Mouse (Mus musculus) E14TG2a.4 (cell line): Measurements from ENCODE around the gene Trim25.

ENCODE experiments used
- H3K27me3 ChIP-seq: 2 replicates; pipeline ENCODE4 v1.6.1; 2014; ENCODE audit warnings: low read length, control low read depth; ENCODE audit not compliant: insufficient read depth
- H3K36me3 ChIP-seq: 2 replicates; pipeline ENCODE4 v1.6.1; 2014; ENCODE audit warnings: low read length, control low read depth; ENCODE audit not compliant: insufficient read depth
- H3K4me1 ChIP-seq: replicated peaks from 2 replicates; pipeline ENCODE4 v1.6.1; 2014; ENCODE audit warnings: low read depth, low read length, control low read depth
- H3K4me3 ChIP-seq: replicated peaks from 2 replicates; pipeline ENCODE4 v1.5.1; 2014; ENCODE audit warnings: mild to moderate bottlenecking, low read length
- H3K9me3 ChIP-seq: 2 replicates; pipeline ENCODE4 v1.6.1; 2014; ENCODE audit warnings: low read length, control low read depth
- CTCF ChIP-seq: conservative IDR thresholded peaks from 2 replicates; pipeline ENCODE4 v1.5.1; 2014; ENCODE audit warnings: low read length
- NANOG ChIP-seq: IDR thresholded peaks from 2 replicates; pipeline ENCODE4 v1.6.1; 2014; ENCODE audit warnings: borderline replicate concordance, low read length, mixed read lengths
- POU5F1 ChIP-seq: IDR thresholded peaks from 2 replicates; pipeline ENCODE4 v1.6.1; 2014; ENCODE audit warnings: low read length, borderline replicate concordance

Trim25 gene

DNA sequence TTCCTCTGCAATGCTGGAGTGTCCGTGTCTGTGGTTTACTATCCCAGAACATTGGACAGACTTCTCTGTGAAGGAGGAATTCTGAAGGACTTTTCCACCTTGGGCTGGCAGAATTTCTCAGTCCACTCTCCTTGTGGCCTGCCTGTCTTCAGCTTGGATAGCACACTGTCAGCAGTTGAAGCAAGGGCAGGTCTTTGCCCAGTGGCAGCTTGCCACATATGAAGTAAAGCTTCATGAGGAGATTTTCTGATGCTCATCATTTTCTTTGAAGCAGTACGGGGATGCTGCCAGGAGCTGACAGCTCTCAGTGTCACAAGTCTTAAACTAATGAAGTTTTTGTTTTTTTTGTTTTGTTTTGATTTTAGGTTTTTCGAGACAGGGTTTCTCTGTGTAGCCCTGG lies 40.3 kb upstream of the Trim25 start:
- Histone ChIP-seq H3K36me3 (no peaks in the 10 kb centered on the region), H3K4me3 (no peak overlapping the region), H3K4me1 (peaks cover 12% of the 10 kb centered on the region), H3K9me3 (no peaks in the 10 kb centered on the region), H3K27me3 (no peaks in the 10 kb centered on the region)
- no peak for TF ChIP-seq POU5F1
- no peak for TF ChIP-seq NANOG

DNA sequence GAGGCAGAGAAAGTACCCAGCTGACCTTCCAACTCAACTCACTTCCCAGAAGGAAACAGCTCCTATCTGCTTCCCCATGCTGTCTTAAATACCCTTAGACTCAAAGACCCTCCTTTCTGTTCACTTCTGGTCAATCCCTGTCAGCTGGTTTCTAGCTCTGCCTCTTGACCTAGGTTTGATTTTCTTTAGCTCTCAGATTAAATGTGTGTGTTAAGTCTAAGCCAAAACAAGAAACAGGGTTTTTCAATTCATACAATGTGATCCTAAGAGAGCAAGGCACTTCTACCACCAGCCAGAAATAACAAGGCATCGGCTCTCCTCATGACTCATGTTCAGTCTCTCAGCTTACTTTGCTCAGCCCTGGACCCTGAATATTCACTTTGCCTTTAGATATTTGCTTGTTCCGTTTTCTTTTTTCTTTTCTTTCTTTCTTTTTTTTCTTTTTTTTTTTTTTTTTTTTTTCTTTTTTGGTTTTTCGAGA lies 32.3 kb upstream of the Trim25 start, which contains the start of gene Elobl:
Elobl (minus strand) TSS at position 51 of the 481 bp plus-strand sequence.
- Histone ChIP-seq H3K27me3 (no peaks in the 10 kb centered on the region), H3K36me3 (no peaks in the 10 kb centered on the region), H3K9me3 (no peaks in the 10 kb centered on the region), H3K4me3 (no peak within 1 kb of the TSS), H3K4me1 (peaks cover 21% of the 10 kb centered on the region)
- TF ChIP-seq NANOG (no peak), CTCF (no peak), POU5F1 (no peak)

DNA sequence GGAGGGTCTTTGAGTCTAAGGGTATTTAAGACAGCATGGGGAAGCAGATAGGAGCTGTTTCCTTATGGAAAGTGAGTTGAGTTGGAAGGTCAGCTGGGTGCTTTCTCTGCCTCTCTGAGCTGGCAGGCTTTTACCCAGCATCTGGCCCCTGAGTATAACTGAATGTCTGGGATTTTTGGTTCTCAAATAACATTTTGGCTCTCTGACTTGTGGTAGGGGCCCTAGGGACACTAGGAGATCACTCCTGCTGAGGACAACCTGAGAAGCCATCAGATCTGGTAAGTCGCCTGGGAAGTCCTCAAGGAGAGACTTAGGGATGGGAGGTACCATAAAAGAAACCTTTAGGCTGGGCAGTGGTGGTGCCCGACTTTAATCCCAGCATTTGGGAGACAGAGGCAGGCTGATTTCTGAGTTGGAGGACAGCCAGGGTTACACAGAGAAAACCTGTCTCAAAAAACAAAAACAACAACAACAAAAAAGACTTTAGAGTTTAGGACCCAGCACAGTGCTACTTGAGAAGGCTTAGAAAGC lies 28.9 kb upstream of the Trim25 start, which contains the start of gene Coil:
Coil (plus strand) TSS at position 51 of the 531 bp plus-strand sequence.
- Histone ChIP-seq H3K27me3 (no peaks in the 10 kb centered on the region), H3K9me3 (no peaks in the 10 kb centered on the region), H3K4me3 (no peak within 1 kb of the TSS), H3K4me1 (peaks cover 30% of the 10 kb centered on the region), H3K36me3 (no peaks in the 10 kb centered on the region)
- TF ChIP-seq CTCF (no peak), POU5F1 (no peak), NANOG (no peak)

DNA sequence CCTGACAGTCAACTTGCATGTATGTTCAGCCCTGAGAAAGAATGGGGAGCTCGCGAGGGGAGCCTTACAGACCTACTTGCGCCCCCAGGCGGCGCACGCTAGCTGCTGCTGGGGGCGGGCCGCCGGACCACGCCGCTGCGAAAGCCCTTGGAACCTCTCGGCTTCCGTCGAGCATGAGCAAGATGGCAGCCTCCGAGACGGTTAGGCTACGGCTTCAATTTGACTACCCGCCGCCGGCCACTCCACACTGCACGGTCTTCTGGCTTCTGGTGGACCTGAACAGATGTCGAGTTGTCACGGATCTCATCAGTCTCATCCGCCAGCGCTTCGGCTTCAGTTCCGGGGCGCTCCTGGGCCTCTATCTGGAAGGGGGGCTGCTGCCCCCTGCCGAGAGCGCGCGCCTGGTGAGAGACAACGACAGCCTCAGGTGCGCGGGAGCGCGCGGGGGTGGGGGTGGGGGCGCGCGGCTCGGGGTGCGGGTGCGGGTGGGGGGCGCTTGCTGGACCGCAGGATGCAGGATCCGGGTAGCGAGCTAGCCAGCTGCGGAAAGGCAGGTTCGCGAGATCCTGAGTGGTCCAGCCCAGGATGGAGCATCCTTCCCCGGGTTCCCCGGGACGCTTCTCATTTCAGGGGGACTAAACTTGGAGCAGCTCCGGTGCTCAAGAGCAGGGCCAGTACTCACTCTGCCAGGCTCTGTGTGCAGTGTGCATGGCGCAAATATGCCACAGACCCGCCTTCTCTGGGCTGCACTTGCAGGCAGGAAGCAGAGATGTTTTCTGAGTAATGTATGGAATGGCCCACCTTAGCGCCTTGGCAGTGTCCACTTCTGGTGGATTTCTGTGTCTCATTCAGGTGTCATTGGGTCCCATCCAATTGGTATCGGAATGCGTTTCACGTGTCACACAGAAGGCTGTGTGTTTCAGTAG lies 25.1 kb upstream of the Trim25 start:
- TF ChIP-seq POU5F1 (no peak), CTCF (no peak), NANOG (no peak)
- peaks cover 16% of the 10 kb centered on the region for H3K36me3 ChIP-seq
- H3K4me3 ChIP-seq, result peak overlapping the region; percentile 86

DNA sequence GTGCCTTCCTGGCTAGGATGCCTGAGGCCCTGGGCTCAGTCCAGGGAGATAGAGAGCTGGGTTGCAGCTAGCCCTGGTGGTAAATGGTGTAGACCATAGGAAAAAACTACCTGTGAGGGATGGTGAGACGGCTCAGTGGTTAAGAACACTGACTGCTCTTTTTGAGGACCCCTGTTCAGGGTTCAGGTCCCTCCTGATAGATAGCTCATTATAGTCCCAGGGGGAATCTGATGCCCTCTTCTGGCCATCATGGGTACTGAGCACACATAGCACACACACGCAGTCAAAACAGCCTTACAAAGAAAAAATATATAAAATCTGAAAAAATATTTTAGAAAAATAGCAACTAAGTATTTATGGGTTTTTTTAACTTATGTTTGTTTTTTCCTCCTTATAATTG lies 22.9 kb upstream of the Trim25 start:
- H3K27me3 ChIP-seq, result no peaks in the 10 kb centered on the region
- H3K4me1 ChIP-seq, result peaks cover 53% of the 10 kb centered on the region
- H3K36me3 ChIP-seq, result peaks cover 25% of the 10 kb centered on the region
- no peaks in the 10 kb centered on the region for H3K9me3 ChIP-seq
- H3K4me3 ChIP-seq, result no peak overlapping the region
- TF ChIP-seq POU5F1 (no peak), CTCF (peak; percentile 94), NANOG (no peak)

More for the DNA sequence above, 25.1 kb upstream of the Trim25 start:
- Histone ChIP-seq H3K27me3 (no peaks in the 10 kb centered on the region), H3K9me3 (no peaks in the 10 kb centered on the region), H3K4me1 (peaks cover 51% of the 10 kb centered on the region)

DNA sequence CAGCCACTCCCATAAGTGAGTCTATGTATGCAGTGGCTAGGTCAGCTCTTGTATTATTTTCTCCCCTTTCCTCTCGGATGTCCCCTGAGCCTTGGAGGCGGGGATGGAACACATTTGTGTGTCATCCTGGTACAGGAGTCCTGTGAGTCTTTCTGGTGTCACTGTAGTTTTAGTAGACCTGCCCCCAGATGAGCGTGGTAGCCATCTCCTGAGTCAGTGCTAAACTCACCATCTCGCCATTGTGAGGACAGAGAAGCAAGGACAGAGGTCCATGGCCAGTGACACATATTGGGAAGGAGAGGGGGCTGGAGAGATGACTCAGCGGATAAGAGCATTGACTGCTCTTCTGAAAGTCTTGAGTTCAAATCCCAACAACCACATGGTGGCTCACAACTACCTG lies 22.0 kb upstream of the Trim25 start:
- H3K9me3 ChIP-seq, result no peaks in the 10 kb centered on the region
- no peak for TF ChIP-seq POU5F1
- TF ChIP-seq CTCF, result no peak
- no peak for TF ChIP-seq NANOG
- no peaks in the 10 kb centered on the region for H3K27me3 ChIP-seq
- peaks cover 56% of the 10 kb centered on the region for H3K4me1 ChIP-seq
- no peak overlapping the region for H3K4me3 ChIP-seq
- peaks cover 34% of the 10 kb centered on the region for H3K36me3 ChIP-seq

DNA sequence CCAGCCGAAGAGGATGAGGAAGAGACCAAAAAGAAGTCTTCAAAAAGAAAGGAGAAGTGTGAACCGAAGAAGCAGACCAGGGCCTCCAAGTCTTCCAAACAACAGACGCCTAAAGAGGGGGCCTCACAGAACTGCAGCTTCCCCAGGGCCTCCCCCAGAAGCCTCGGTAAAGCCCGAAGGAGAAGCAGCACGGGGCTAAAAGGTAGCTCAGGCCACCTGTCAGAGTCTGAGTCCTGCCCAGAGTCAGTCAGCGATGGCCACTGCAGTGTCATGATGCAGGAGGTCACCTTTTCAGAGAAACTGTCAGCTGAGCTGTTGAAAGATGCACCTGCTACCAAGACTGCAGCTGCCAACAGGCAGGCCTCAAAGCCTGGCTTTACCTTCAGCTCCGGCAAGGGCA lies 17.8 kb upstream of the Trim25 start:
- Histone ChIP-seq H3K27me3 (no peaks in the 10 kb centered on the region), H3K36me3 (peaks cover 71% of the 10 kb centered on the region), H3K4me3 (no peak overlapping the region), H3K4me1 (peaks cover 59% of the 10 kb centered on the region), H3K9me3 (no peaks in the 10 kb centered on the region)
- TF ChIP-seq CTCF (no peak), NANOG (no peak), POU5F1 (no peak)

DNA sequence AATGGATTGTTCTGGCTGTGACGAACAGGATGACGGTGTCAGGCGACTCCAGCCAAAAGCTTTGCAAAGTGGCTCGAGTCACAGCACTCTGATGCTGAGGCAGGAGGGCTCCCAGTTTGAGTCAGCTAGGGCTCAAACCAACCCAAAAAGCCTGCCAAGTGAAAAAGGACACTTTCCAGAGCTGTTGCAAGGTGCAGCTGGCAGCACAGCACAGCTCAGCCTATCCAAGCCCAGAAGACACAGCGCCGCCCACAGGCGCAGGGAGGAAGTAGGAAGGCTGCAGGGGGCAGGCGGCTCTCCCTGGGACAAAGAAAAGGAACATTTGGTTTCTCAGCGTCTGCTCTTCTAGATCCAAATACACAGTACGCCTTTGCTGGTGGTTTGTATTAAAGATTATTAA lies 12.6 kb upstream of the Trim25 start:
- no peaks in the 10 kb centered on the region for H3K9me3 ChIP-seq
- TF ChIP-seq POU5F1, result no peak
- TF ChIP-seq CTCF, result peak; percentile 58
- H3K4me1 ChIP-seq, result peaks cover 61% of the 10 kb centered on the region
- no peaks in the 10 kb centered on the region for H3K27me3 ChIP-seq
- 0 out of 2 replicates have a peak overlapping the region, but pooled peaks have one; percentile 10 for H3K4me3 ChIP-seq
- H3K36me3 ChIP-seq, result peaks cover 79% of the 10 kb centered on the region
